Mouse (Mus musculus): ENCODE data around the gene Prok1. TPM values are rescaled to one million over a fixed set of nuclear protein-coding genes. Genes with fewer than 3 reads are reported as not detected.

Prok1 gene
- polyA plus RNA-seq, 1 experiment from 2014 or later = not detected

- H3K27ac ChIP-seq = no peak overlapping the region
- H3K27me3 ChIP-seq = no peaks in the 10 kb centered on the region
- H3K4me2 ChIP-seq = no peak overlapping the region
- 62% methylated on average over 8 of the region's 8 CpGs for WGBS
- no peaks in the 10 kb centered on the region for H3K4me1 ChIP-seq (replicated peaks)
- no peak overlapping the region for H3K4me3 ChIP-seq
- H3K36me3 ChIP-seq = no peaks in the 10 kb centered on the region
- H3K9ac ChIP-seq = no peak overlapping the region
- no peaks in the 10 kb centered on the region for H3K9me3 ChIP-seq (replicated peaks)
- no peak for ATAC-seq (replicated peaks; ENCODE audit: insufficient number of reproducible peaks, insufficient read depth, low FRiP score, low read depth)
Observed at GRCm38 (mm10) chr3:107216400-107217100, 23.0 kb downstream of the Prok1 start.

DNA sequence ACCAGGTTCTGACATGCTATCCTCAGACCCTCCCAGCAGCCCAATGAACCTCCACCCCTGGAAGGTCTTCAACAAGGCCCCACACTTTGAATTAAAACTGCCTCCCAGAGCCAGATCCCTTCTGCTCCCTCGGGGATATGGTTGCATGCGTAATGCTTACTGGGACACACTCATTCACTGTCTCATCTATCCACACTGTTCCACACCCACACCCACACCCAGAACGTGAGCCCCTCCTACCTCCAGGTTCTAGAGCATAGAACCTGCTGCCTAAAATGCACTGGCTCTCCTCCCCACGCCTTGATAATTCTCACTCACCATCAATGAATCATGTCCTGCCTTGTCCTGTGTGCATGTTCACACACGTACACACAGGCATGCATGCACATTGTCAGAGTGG is 24.9 kb downstream of the Prok1 start:
- ATAC-seq (replicated peaks; ENCODE audit: insufficient number of reproducible peaks, insufficient read depth, low FRiP score, low read depth) = no peak
- no peak overlapping the region for H3K9ac ChIP-seq
- H3K9me3 ChIP-seq (replicated peaks) = no peaks in the 10 kb centered on the region
- H3K27me3 ChIP-seq = no peaks in the 10 kb centered on the region
- no peaks in the 10 kb centered on the region for H3K4me1 ChIP-seq (replicated peaks)
- H3K27ac ChIP-seq = no peak overlapping the region
- no peak overlapping the region for H3K4me3 ChIP-seq
- H3K4me2 ChIP-seq = no peak overlapping the region
- no peaks in the 10 kb centered on the region for H3K36me3 ChIP-seq
- WGBS = 69% methylated on average over 5 of the region's 5 CpGs

GRCm38 (mm10) chr3:107207625-107208253 is 31.8 kb downstream of the Prok1 start:
- Histone ChIP-seq H3K4me2 (no peak overlapping the region), H3K36me3 (no peaks in the 10 kb centered on the region), H3K27me3 (no peaks in the 10 kb centered on the region), H3K9ac (no peak overlapping the region), H3K9me3 (replicated peaks) (no peaks in the 10 kb centered on the region), H3K27ac (no peak overlapping the region), H3K4me3 (no peak overlapping the region), H3K4me1 (replicated peaks) (0 out of 2 replicates have a peak, but pooled peaks cover 6% of the 10 kb centered on the region)
- 61% methylated on average over 7 of the region's 7 CpGs for WGBS
- ATAC-seq (replicated peaks; ENCODE audit: insufficient number of reproducible peaks, insufficient read depth, low FRiP score, low read depth) = 0 out of 2 replicates have a peak, but pooled peaks have one; percentile 6

GRCm38 (mm10) chr3:107206490-107207150 is 32.9 kb downstream of the Prok1 start:
- Histone ChIP-seq H3K36me3 (no peaks in the 10 kb centered on the region), H3K9me3 (replicated peaks) (no peaks in the 10 kb centered on the region), H3K9ac (no peak overlapping the region), H3K4me1 (replicated peaks) (0 out of 2 replicates have a peak, but pooled peaks cover 6% of the 10 kb centered on the region), H3K27ac (no peak overlapping the region), H3K27me3 (no peaks in the 10 kb centered on the region), H3K4me2 (no peak overlapping the region), H3K4me3 (no peak overlapping the region)
- 41% methylated on average over 4 of the region's 4 CpGs for WGBS
- no peak for ATAC-seq (replicated peaks; ENCODE audit: insufficient number of reproducible peaks, insufficient read depth, low FRiP score, low read depth)

DNA sequence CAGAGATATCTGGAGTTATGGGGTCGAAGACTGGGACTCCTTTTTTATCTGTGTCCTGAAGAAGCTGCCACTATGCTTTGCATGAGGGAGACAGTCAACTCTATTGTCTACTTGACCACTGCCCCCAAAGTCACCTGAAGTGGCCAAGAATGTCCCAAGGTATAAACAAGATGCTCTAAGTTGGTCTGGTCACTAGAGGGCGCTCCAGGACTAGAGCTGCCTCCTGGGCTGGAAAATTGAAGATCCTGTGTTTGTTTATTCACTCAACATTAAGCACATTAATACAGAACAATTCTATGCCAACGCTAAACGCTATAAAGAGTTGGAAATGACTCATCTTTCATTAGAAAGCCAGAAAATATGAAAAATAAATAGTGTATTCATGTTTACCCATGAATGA is 33.5 kb downstream of the Prok1 start:
- Histone ChIP-seq H3K9ac (no peak overlapping the region), H3K4me1 (replicated peaks) (0 out of 2 replicates have a peak, but pooled peaks cover 6% of the 10 kb centered on the region), H3K4me3 (no peak overlapping the region), H3K36me3 (no peaks in the 10 kb centered on the region), H3K27ac (no peak overlapping the region), H3K9me3 (replicated peaks) (no peaks in the 10 kb centered on the region), H3K27me3 (no peaks in the 10 kb centered on the region), H3K4me2 (no peak overlapping the region)
- 6% methylated on average over 4 of the region's 4 CpGs for WGBS
- no peak for ATAC-seq (replicated peaks; ENCODE audit: insufficient number of reproducible peaks, insufficient read depth, low FRiP score, low read depth)

GRCm38 (mm10) chr3:107205170-107205569 is 34.3 kb downstream of the Prok1 start:
- H3K4me2 ChIP-seq = no peak overlapping the region
- no peak overlapping the region for H3K4me3 ChIP-seq
- no peaks in the 10 kb centered on the region for H3K9me3 ChIP-seq (replicated peaks)
- no peaks in the 10 kb centered on the region for H3K36me3 ChIP-seq
- no peaks in the 10 kb centered on the region for H3K27me3 ChIP-seq
- H3K27ac ChIP-seq = no peak overlapping the region
- H3K9ac ChIP-seq = no peak overlapping the region
- ATAC-seq (replicated peaks; ENCODE audit: insufficient number of reproducible peaks, insufficient read depth, low FRiP score, low read depth) = no peak
- 0 out of 2 replicates have a peak, but pooled peaks cover 6% of the 10 kb centered on the region for H3K4me1 ChIP-seq (replicated peaks)

DNA sequence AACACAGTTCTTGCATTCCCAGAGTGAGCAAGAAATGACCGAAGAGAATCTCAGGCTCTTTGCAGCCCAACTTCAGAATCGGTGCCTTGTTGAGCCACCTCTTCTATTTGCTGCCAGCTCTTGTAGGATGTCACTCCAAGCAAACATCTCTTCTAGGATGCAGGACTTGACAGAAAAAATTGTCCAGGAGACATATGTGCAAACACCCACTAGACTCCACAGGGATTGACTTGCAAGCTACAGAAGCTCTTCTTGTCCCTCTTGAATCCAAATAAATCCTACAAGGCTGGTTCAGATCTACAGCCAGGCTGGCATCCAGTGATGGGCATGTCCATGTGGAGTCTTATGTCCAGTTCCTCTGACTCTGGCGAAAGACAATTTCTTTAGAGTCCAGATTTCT is 35.1 kb downstream of the Prok1 start:
- H3K4me1 ChIP-seq (replicated peaks) = 0 out of 2 replicates have a peak, but pooled peaks cover 6% of the 10 kb centered on the region
- no peak for ATAC-seq (replicated peaks; ENCODE audit: insufficient number of reproducible peaks, insufficient read depth, low FRiP score, low read depth)
- 76% methylated on average over 3 of the region's 3 CpGs for WGBS
- H3K27ac ChIP-seq = no peak overlapping the region
- H3K4me3 ChIP-seq = no peak overlapping the region
- no peaks in the 10 kb centered on the region for H3K27me3 ChIP-seq
- H3K9ac ChIP-seq = no peak overlapping the region
- H3K36me3 ChIP-seq = no peaks in the 10 kb centered on the region
- H3K4me2 ChIP-seq = no peak overlapping the region
- H3K9me3 ChIP-seq (replicated peaks) = no peaks in the 10 kb centered on the region

DNA sequence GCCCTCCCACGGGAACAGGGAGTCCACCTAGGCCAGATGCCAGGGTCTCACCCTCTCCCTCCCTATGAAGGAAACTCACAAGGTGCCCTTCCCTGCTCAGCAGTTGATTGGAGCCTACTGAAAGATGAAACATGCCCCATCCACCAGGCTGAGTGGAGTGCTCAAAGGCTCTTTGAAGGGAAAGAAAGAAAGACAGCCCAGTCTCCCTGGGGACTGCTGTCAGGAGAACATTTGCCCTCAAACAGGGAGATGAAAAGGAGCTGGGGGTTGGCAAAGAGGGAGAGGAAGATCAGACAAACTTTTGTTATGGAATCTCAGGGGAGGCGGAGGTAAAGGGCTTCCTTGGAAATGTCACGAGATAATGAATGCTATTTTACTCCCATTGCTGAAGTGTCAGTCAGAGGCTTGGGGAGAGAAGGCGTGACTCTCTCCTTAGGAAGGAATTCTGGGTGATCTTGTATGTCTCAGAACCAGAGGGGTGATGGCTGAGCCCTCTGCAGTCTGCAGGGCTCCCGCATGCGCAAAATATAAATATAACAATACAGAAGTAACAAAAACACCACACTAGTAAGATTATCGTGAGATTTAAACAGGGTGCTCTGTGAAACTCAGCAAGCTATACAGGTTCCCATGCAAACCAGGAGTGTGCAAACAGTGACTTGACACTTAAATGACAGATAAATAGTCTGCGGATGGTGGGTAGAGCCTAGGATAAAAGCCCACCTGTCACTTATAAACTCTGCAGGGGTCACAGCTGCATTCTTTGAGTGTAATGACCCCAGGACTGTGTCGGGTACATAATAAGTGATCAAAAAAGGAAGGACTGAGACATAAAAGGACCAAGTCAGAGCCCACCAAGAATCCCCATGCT is 38.0 kb downstream of the Prok1 start:
- 42% methylated on average over 9 of the region's 9 CpGs for WGBS
- Histone ChIP-seq H3K36me3 (no peaks in the 10 kb centered on the region), H3K4me1 (replicated peaks) (0 out of 2 replicates have a peak, but pooled peaks cover 3% of the 10 kb centered on the region), H3K4me2 (no peak overlapping the region), H3K27ac (no peak overlapping the region), H3K9me3 (replicated peaks) (no peaks in the 10 kb centered on the region), H3K9ac (no peak overlapping the region), H3K27me3 (no peaks in the 10 kb centered on the region), H3K4me3 (no peak overlapping the region)
- ATAC-seq (replicated peaks; ENCODE audit: insufficient number of reproducible peaks, insufficient read depth, low FRiP score, low read depth) = no peak

DNA sequence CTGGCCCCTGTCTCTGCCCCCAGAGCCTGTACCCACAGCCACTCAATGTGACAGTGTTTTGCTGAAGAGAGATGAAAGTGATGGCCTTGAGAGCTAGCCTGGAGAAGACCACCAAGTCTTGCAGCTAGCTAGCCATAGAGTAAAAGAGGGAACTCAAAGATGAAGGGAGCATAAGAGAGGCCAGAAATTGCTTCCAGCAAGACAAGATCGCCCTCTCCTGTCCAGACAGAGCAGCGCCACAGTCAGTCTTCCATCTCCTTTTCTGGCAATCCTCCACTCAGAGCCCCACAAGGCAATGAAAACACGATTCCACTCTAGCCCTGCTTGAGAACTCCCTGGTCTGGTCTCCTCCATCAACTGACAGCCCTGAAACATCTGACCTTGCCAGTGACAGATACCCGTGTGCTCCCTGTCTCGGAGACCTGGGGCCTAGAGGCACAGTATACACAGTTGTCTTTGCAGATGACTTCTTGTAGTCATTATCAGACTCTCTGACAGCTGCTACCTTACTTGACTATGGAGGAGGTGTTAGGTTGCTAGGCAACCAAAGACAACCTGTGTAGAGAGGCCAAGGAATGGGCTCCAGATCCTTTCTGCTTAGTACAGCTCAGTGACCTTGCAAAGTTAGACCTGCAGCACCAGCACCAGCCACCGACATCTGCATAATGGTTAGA is 51.1 kb downstream of the Prok1 start:
- no peak overlapping the region for H3K9ac ChIP-seq
- WGBS = 30% methylated on average over 6 of the region's 6 CpGs
- peaks cover 14% of the 10 kb centered on the region for H3K27me3 ChIP-seq
- H3K4me3 ChIP-seq = no peak overlapping the region
- no peak overlapping the region for H3K4me2 ChIP-seq
- H3K36me3 ChIP-seq = no peaks in the 10 kb centered on the region
- ATAC-seq (replicated peaks; ENCODE audit: insufficient number of reproducible peaks, insufficient read depth, low FRiP score, low read depth) = 0 out of 2 replicates have a peak, but pooled peaks have one; percentile 8
- no peaks in the 10 kb centered on the region for H3K4me1 ChIP-seq (replicated peaks)
- no peak overlapping the region for H3K27ac ChIP-seq
- no peaks in the 10 kb centered on the region for H3K9me3 ChIP-seq (replicated peaks)

DNA sequence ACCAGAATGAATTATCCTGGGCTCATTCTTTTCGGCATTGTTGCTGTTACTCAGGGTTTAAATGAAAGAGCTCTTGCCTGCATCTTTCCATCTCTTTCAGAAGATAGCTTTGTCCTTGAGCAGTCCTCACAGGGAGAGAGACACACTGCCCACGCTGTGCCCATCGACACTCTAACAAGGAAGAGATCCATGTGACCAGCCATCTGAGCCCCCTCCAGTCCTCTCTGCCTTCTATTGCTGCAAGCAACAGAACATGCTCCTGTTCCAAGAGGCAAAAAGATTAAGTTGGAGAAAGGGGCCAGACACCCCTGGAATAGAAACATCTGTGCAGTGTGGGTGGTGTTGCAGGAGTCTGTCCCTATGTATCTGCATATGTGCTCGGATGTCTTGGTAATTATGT is 52.5 kb downstream of the Prok1 start:
- Histone ChIP-seq H3K36me3 (no peaks in the 10 kb centered on the region), H3K4me2 (no peak overlapping the region), H3K4me1 (replicated peaks) (no peaks in the 10 kb centered on the region), H3K27ac (no peak overlapping the region), H3K9ac (no peak overlapping the region), H3K9me3 (replicated peaks) (no peaks in the 10 kb centered on the region), H3K27me3 (peaks cover 11% of the 10 kb centered on the region), H3K4me3 (no peak overlapping the region)
- WGBS = 68% methylated on average over 4 of the region's 4 CpGs
- no peak for ATAC-seq (replicated peaks; ENCODE audit: insufficient number of reproducible peaks, insufficient read depth, low FRiP score, low read depth)
